Mouse (Mus musculus): Measurements from ENCODE around the gene Prss34.

Gene Prss34

DNA sequence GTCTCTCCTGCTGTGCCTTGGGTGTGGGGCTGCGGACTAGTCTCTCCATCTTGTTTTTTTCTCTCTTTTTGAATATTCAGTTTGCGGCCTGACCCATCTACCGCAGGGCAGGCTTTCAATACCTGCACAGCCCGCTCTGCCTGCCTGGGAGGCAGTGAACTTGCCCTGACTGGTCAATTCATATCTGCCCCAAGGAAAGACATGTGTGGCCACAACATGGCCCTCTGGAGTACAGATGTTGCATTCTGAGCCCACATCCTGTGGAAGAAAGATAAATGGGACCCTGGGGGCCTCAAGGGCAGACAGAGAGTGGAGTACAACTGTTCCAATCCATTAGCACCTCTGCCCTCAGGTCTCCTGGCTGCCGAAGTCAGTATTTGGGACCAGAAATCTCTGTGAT lies at the start of gene Prss34:
TSS of gene Prss34 (plus strand) at position 301 of the 400 bp plus-strand sequence.
- no peak for DNase-seq (ENCODE audit: extremely low spot score, low spot score)

DNA sequence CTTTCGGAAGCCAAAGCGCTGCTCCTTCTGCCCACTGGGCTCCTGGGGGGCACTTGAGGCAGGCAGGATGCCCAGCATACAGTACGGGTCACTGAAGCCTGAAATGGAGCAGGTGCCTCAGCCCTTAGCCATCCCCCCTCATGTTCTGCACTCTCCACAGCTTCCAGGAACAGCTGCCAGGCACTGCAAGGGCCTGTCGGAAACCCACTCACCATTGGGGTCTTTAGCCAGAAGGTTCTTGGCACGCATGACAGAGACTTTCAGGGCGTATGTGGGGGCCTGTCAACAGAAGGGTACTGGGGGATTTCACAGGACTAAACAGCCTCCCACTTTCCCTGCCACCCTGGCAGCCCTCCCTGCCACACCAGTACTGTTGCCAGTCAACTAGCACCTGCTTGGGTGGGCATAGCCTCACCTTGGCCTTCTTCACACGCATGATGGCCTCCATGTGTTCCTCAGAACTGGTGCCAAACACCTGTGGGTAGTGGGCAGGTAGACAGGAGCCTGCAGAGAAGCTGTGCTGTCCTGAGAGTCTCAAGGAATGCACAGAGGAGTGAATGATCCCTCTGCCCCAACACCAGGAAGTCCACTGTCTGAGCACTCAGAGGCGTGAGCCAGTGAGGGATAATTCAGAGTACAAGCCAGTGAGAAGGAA lies 47.9 kb upstream of the Prss34 start:
- no peak for DNase-seq (ENCODE audit: extremely low spot score, low spot score)

DNA sequence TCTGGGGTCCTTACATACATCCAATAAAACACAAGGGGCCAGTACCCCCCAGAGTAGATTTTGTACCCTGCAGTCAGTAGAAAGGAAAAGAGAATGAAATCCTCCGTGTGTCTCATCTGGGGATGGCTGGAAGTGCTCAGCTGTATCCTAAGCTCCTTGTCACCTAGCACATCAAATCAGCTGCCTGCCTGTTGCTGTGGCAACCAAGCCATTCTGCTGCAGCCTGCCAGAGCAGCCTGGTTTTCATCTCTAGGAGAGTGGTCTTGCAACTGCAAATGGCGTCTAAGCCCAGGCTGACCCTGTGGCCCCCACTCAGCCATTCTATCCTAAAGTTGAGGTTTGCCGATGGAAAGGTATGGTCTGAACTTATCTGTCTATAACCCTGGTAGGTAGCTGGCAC lies 45.6 kb upstream of the Prss34 start:
- no peak for DNase-seq (ENCODE audit: extremely low spot score, low spot score)

DNA sequence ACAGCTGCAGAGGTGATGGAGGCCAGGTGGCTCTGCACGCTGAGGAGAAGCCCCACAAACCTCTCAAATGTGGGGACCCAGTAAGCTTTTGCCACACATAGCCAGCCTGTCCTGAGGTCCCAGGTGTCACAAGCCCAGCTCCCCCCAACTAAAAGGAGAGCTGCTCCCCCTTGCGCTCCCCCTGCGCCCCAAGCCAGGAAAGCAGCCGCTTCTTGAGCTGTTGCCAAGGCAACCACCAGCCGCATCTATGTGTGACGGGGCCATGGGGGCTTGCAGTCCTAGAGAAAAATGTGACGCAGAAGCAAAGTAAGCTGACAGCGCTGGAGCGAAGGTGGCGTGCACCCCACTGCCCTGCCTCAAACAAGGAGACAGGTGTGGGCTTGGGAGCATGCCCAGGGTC lies 44.4 kb upstream of the Prss34 start:
- no peak for DNase-seq (ENCODE audit: extremely low spot score, low spot score)

DNA sequence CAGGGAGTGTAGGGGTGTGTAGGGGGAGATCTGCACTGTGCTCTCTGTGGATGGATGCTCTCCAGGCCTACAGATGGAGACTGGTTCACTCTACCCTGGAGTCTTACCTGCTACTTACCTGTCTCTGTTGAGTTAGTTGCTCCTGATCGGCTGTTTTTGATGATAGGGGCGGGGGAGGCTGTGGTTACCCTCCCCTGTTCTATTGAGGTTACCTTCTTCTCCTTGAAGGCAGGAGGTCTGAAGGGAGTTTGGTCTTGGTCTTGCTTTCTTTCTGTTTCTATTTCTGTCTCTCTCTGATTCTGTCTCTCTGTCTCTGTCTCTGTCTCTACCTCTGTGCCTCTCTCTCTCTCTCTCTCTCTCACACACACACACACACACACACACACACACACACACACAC lies 43.1 kb upstream of the Prss34 start:
- DNase-seq (ENCODE audit: extremely low spot score, low spot score) = no peak

DNA sequence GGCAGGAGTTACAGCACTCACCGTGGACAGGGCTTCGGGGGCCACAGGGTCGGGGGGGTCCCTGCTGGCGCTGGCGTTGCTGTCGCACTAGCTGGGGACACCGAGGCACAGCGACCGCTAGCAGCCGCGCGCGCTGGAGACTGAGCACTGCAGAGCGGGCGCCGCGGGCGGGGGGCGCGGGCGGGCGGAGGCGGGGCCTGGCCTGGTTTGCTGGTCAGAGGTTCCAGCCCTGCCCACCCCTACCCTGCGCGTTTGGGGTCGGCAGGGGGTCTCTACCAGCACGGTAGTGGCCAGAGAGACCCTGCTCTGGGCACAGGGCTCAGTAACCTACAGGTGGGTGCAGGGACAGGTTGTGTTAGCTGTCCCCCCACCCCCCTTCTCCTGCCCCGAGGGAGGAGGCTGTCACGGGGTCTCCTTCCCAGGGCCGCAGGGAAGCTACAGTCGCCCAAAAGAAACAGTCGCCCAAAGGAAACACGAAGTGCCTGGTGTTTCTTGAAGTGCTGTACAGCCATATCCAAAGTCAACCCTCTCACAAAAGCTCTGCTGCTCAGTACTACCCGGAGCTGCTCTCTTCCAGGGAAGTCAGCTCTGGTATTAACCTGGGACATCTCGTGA lies 41.9 kb upstream of the Prss34 start, which contains the start of gene Baiap3:
TSS of gene Baiap3 (minus strand) at position 225 of the 615 bp plus-strand sequence.
- DNase-seq (ENCODE audit: extremely low spot score, low spot score) = peak; percentile 54

DNA sequence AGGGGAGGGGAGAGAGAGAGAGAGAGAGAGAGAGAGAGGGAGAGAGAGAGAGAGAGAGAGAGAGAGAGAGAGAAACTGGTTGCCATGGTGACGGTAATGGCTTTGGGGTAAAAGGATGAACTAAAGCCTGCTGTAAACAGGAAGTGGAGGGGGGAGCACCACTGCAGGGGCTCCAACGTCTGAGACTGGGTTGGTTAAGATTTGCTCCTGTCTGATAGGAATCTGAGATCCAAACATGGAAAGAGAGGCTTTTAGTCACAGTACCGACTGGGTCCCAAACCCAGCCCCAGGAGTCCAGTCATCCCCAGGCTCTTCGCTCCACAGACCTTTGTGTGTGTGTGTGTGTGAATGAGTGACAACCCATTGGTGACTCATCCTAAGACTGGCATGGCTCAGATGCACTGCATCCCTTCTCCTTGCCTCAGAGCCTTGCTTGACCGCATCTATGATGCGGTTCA lies 40.4 kb upstream of the Prss34 start:
- DNase-seq (ENCODE audit: extremely low spot score, low spot score) = no peak

DNA sequence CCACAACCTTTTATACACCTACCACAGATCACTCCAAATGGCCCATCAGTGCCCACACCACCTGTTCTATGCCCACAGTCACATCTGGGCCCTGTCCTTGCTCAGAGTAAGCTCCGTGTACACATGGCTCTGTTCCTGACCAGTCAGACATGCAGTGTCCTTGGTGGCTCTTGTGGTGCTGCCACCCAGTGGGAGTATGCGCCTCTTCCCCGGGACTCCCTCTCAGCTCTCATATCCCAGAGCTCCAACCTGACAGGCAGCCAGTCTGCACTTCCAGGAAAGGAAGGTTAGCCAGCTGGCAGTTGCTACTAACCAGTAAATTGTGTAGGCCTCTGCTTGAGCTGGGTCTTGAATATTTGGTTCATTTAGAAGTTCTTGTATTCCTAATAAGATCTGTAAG lies 33.7 kb upstream of the Prss34 start:
- DNase-seq (ENCODE audit: extremely low spot score, low spot score) = no peak

DNA sequence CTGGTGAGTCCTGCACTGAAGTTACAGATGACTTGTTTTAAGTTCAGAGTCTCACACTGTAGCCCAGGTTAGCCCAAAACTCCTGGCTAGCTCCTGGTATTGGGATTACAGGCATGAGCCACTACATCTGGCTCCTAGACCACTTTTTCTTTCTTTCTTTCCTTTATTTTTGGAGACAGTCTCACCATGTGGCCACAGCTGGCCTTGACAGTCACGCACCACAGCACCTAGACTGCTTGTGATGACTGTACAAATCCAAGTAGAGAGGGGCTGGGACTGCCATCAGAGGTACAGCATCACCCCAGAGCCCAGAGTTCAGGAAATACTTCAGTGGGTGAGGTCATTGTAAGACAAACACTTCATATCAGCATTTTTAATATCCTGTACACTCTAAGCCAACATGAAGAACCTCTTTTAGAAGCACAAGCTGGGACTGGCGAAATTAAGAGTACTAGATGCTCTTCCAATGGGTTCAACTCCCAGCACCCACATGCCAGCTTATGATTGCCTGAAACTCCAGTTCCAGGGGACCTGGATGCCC lies 27.3 kb upstream of the Prss34 start:
- no peak for DNase-seq (ENCODE audit: extremely low spot score, low spot score)

DNA sequence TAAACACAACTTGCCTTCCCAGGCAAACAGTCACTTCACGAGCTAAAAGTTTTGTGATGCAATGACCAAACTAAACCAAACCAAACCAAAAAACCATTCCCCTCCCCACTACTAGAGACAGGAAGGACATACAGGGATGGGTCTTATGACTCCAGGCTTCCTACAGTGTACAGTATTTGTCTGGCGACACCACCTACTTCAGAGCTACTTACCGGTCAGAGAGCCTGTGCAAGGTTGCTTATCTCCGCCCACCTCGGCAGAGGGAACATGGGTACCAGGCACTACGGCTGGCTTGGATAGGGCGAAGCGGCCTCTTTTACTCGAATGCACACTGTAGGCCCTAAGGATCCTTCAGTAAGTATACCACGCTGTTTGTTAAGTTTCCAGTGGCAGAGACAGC lies 25.9 kb upstream of the Prss34 start:
- no peak for DNase-seq (ENCODE audit: extremely low spot score, low spot score)

DNA sequence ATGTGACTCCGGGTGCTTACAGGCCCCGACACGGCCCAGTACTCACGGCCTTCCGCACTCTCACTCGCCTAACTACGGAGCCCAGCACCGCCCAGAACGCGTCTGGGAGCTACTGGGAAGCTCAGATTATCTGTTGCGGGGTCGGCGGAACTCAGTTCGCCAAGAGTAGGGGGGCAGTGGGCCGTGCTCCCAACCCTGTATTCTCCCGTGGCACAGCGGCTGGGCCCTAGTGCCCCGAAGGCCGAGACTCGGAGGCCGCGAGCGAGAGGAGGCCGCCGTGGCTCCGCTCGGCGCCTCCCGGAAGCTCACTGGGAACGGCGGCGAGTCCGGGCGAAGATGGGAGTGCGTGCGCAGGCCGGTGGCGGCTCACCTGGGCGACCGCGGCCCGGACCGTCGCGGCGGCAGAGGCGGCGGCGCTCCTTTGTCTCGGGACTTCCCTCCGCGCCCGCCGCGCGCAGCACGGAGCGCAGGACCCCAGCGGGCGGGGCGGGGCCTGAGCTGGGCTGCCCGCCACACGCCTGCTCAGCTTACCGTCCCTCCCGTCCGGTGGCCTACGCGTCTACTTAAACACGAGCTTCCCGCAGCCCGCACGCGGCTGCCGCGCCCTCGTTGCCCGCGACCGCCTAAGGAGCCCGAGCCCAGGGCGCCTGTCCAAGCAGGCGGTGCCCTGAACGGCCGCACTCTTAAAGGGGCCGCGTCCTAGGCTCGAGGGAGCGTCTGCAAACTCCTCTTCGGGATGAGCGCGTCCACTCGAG lies 25.1 kb upstream of the Prss34 start:
- DNase-seq (ENCODE audit: extremely low spot score, low spot score) = peak; percentile 95

DNA sequence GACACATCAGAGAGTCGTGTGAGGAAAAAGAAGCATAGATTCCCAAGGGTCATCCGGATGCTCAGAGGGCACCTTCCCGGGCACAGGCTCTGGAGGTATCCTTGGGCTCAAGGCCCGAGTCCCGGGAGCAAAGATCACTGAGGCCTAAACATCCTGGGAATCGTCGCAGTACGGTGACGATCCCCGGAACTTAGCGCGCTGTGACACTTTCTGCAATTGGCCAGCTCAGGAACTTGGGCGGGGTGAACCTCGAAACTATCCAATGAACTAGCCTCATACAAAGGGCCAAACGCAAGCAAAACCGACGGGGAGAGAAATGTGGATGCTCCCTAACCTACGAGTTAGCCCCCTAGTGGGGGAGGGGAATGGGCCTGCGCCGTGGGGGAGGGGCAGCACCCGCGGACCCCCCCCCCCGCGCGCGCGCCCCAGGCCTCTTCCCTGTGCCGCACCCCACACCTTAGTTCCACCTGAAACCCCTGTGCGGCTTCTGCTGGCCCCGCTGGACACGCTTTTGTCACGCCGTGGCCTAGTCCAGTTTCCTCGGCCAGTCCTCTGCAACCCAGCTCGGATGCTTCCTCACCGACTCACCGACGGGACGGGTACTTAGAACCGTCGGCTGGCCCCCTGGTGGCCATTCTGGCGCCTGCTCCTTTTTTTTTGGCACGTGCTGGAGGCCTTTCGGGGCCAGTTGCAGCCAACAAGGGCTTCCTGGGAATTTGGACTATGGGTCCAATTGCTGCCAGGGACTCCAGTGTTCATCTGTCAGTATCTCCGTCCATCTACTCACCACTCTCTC lies 24.3 kb upstream of the Prss34 start:
- peak; percentile 96 for DNase-seq (ENCODE audit: extremely low spot score, low spot score)

DNA sequence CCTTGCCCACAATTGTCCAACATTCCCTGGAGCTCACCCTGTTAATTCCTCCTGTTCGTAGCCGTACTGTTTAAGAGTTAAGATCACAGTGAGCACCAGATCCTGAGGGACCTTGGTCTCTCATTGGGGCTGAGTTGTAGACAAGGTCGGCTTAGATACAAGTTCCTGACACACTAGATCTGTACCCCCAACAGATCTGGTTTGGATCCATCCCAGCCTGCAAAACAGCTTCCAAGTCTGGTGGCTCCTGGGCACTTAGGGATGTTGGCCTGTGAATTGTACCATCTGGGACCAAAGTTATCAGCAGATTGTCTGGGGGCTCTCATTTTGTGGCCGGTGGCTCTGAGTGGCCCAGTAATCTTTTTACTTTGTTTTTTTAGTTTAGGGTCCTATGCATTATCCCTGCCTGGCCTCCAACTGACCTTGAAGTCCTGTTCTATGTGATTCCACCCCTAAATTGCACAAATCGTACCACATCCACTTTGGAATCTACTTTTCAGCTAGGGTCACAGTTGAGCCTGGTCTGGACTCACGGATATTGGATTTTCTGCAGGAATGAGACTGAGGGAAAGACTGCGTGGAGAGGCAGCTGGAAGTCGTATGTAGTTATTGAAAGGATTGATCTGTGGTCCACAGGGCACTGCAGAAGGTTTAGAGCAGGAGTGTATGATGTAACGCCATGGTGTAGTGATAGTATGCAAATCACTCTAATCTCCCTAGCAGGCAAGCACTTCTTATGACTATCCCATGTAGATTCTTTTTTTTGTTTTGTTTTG lies 23.4 kb upstream of the Prss34 start, which contains the start of gene Ube2i:
TSS of gene Ube2i (minus strand) at position 52 of the 776 bp plus-strand sequence.
- DNase-seq (ENCODE audit: extremely low spot score, low spot score) = no peak

DNA sequence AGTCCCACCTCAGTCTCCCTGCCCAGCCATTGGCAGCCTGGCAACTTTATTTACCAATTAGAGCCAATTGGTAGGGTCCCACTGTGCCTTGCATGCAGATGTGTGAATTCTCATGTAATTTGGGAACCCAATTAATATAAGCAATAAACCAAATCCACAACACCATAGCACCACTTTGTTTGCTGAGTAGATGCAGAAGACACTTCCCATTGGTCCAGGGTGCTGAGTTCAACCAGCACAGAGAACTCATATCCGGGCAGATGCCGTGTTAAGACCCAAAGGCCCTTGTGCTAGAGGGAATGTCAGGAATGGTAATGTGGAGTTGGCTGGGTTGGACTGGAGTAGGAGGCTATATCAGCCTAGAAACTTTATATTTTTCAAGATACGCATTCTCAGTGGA lies 22.4 kb upstream of the Prss34 start:
- DNase-seq (ENCODE audit: extremely low spot score, low spot score) = no peak

DNA sequence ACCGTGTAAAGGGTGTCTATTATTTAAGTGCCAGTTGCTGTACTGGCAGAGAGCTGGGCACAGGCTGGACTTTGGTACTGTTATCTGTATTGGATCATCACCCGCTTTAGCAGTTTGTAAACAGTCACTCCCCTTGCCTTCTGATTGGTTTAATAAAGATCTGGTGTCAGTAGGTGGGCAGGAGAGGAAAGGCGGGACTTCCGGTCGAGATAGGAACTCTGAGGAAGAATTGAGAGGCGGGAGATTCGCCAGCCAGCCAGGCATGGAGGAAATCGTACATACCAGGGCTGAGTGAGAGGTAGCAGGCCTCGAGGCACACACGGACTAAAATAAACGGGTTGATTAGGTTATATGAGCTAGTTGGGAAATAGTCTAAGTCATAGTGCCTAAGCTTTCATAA lies 16.1 kb upstream of the Prss34 start:
- DNase-seq (ENCODE audit: extremely low spot score, low spot score) = no peak

DNA sequence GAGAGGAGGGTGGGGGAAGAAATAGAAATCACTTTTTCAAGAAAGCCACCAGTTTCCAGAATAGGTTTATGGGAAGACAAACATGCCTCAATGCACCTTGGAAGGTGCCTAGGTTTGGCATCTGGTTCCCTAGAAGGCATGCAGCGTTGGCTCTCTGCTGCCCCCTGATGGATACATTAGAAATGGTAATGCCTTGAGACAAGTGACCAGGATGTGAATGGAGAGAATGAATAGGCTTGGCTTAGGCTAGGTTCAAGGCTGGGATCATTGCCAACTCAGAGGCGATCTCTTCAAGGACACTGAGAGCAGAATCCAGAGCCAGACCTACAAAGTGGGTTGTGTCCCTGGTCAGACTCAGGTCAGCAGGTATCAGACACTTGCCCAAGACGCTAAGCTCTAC lies 13.2 kb upstream of the Prss34 start:
- peak; percentile 61 for DNase-seq (ENCODE audit: extremely low spot score, low spot score)

DNA sequence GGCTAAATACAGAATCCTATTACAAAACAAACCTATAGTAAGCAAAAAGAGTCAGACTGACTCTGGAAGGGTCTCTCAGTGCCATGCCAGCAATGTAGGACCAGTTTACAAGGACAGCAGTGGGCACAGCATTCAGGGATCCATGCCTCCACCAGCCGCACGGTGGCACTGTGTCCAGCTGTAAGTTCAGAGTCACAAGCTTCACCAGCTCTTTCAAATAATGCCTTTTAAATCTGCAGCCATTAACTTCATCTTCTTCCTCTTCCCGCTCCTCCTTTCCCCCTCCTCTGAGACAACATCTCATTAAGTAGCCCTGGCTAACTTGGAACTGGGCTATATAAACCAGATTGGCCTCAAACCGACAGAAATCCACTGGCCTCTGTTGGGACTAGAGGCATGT lies 9.4 kb upstream of the Prss34 start:
- peak; percentile 49 for DNase-seq (ENCODE audit: extremely low spot score, low spot score)

DNA sequence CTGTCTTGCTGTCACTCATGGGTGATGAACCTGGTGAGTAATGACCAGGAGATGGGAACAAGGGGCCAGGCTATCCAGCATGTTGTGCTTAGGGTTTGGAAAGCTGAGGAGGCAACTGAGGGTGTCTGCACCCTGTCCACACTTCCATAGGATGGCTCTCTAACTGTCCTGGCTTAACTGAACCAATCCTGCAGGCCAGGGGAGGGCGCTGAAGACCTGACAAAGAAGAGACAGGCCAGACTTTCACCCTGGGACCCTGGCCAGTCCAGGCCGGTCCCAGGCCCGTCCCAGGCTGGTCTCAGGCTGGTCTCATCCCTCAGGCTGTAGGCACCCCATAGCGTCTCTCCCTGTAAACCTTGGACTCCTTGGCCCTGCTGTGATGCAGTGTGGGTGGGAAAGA lies 7.8 kb upstream of the Prss34 start:
- DNase-seq (ENCODE audit: extremely low spot score, low spot score) = no peak

DNA sequence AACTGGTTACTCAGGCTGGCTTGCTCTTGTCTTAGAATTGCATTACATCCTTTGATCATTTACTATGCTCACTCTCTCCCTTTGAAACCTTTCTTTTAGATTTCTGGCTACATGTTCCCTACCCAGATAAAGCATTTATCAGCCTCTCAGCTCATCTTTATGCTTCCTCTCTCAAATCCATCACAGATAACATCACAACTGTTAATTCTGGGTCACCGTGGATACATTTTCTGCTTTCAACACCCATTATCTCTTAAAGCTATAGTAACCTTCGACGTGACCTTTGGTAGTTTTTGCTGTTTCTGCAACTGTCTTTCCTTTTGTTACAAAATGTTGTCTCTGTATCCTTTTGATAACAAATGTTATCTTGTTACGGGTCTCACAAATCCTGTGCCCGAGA lies 4.7 kb upstream of the Prss34 start:
- DNase-seq (ENCODE audit: extremely low spot score, low spot score) = no peak

DNA sequence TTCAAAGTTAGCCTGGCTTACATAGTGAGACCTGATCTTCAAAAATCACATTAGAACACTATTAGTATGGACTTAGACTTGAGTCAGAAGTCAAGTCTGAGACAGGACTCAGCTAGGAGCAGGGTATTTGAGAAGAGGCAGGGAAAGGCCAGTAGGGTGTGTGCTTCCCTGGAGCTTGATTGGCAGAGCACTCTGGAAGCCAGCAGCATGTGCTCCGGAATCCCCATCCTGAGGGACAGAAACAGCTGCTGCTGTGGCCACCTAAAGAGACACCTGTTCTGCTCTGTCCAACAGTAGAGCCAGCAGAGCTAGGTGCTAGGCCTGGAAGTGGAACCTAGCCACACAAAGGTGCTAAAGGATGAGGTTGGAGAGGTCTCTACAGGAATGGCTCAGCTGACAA lies 4.1 kb upstream of the Prss34 start:
- no peak for DNase-seq (ENCODE audit: extremely low spot score, low spot score)

DNA sequence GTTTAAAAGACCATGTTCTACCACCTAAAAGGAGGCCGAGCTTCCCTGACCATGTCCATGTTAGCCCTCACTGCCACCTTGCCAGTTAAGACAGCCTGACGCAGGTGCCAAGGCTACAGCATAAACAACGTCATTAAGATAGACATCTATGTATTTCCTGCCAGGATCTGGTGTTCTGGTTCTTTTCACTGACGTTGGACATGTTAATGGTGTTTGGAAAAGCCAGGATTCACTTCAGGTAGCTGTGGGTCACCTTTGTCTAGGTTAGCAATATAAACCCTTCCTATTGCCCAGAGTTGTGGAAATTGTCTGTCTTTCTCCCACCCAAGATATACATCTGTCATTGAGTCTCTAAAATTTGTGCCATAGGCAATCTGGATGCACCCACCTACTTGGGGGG lies 10.2 kb downstream of the Prss34 start, which contains the start of gene Prss28:
TSS of gene Prss28 (plus strand) at position 301 of the 400 bp plus-strand sequence.
- DNase-seq (ENCODE audit: extremely low spot score, low spot score) = no peak
